Mouse (Mus musculus): ENCODE results near the gene Slc35d1.

Slc35d1 gene

GRCm38 (mm10) chr4:103214925-103215820 is at the start of gene Slc35d1:
Slc35d1 (minus strand) TSS chr4:103215164.
- peak; percentile 92 for DNase-seq (ENCODE audit: extremely low spot score, low spot score)

DNA sequence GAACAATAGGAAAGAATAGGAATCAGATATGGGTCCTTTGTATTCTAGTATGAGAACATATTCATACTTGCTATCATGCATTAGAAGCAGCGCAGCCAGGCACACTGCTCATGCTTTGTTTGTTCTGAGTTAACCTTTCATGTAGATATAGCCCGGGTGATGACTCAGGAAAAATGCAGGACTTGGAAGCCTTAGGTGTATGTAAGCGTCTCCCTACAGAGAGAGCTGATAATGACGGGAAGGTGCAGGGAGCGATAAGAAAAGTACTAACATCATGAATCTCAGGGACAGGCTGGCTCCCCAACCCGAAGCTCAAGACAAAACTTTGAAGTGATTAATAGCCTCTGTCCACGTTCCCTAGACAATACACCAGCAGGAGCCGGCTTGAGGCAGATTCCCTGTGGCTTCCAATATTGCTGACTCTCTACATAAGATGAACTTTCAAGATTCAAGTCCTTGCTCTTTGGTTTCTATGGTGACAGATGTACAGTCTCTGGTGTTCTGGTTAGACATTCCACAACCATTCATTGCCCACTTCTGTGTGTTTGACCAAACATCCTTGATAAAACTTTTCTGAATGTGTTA is 48.9 kb upstream of the Slc35d1 start:
- peak; percentile 34 for DNase-seq (ENCODE audit: extremely low spot score, low spot score)

DNA sequence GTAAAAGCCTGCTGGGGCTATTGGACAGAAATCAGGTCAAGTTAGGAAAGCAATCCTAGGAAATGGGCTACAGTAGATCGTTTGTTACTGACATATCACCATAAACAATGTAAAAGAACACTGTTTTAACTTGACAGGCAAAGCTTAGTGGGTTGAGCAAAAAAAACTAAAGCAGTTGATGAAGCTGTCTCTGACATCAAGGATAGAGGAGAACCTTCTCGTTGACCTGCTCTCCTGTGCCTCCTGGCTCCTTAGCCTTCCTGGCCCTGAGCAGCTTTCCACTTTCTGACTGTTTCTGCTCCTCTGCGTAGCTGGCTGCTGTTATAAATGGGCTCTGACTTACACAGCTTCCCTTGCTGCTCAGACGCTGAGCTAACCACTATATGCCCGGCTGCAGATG is 48.4 kb upstream of the Slc35d1 start:
- DNase-seq (ENCODE audit: extremely low spot score, low spot score), result no peak

GRCm38 (mm10) chr4:103258817-103259216 is 43.9 kb upstream of the Slc35d1 start:
- DNase-seq (ENCODE audit: extremely low spot score, low spot score), result no peak

DNA sequence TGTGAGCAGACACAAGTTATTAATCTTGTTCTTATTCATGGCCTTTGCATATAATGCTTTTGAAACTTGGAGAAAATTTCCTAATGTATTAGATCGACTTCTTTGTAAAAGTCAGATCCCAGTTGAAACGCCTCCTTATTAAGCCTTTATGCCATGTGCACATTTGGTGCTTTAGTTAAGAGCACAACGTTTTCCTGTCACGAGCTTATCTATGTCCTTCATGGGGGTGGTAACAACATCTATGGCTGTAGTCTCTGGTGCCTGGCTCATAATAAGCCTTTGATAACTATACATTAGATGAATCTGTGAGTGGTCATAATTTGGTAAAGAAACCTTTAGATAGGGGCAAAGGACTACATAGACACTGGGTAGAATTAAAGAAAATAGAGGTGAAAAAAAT is 38.9 kb upstream of the Slc35d1 start:
- DNase-seq (ENCODE audit: extremely low spot score, low spot score), result no peak

GRCm38 (mm10) chr4:103249436-103250085 is 34.6 kb upstream of the Slc35d1 start:
- DNase-seq (ENCODE audit: extremely low spot score, low spot score), result no peak

DNA sequence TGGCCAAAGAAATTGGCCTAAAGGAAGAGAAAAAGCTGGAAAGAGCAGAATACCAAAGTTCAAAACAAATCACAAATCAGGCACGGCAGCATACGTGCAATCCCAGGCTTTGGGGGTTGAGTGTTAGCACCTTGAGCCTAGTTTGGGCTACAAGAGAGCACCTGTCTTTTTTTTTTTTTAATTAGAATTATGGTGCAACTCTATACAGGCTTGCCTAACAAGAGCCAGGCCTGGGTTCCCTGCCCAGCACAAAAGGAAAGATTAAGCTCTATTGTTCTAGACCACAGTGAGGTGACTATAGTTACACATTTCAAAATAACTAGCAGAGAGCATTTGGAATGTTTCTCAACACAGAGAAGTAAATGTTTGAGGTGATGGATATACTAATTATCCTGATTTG is 32.8 kb upstream of the Slc35d1 start:
- DNase-seq (ENCODE audit: extremely low spot score, low spot score), result no peak

- no peak for DNase-seq (ENCODE audit: extremely low spot score, low spot score)
Observed at GRCm38 (mm10) chr4:103247249-103247648, 32.3 kb upstream of the Slc35d1 start.

- no peak for DNase-seq (ENCODE audit: extremely low spot score, low spot score)
Observed at GRCm38 (mm10) chr4:103232156-103232555, 17.2 kb upstream of the Slc35d1 start.

DNA sequence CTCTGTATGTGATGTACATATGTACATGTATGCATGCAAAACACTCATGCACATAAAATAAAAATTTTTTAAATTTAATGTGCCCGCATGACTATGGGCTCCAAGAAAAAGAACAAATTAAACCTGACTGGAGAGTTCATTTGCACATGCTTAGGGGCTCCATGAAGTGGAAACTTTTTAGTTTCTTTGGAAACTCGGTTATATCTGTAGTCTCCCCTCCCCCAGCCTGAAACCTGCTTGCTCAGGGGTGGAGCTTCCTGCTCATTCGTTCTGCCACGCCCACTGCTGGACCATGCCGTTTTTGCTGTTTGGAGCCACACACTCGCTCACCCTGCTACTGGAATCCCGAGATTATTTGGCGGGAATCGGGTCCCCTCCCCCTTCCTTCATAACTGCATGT is 7.9 kb upstream of the Slc35d1 start:
- no peak for DNase-seq (ENCODE audit: extremely low spot score, low spot score)

DNA sequence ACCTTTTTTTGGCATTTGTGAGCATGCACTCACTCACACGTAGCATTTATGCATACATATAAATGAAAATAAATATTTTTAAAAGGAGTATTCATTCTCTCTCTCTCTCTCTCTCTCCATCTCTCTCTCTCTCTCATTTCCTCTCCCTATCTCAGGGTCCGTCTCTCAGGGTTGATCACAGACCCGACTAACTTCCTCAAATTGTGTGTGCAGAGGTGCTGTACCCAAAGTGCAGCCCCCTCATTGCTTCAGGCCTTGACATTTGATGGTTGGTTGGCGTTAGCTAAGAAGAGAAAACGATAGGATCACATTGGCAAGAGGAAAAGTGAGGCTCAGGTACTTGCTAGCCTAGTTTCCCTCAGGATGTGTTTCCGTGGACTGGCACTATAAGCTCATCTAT is 6.8 kb upstream of the Slc35d1 start:
- DNase-seq (ENCODE audit: extremely low spot score, low spot score), result no peak

DNA sequence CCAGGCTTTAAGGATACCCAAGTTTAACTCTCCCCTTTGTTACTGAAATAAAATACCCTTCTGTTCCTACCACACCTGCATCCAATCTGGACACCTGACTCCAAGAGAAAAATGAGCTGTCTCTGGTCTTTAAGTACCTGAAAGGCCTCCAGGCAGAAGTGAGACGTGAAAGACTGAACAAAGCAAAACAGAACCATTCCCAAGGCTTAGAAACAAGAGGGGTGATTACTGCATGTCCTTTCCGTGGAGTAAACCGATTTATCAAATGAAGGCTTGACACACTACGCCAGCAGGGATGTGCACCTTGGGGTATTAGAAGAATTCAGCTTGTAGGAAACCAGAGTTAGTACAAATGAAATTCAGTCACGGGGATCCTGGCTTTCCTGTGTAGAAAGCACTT is 4.0 kb upstream of the Slc35d1 start:
- DNase-seq (ENCODE audit: extremely low spot score, low spot score), result no peak

DNA sequence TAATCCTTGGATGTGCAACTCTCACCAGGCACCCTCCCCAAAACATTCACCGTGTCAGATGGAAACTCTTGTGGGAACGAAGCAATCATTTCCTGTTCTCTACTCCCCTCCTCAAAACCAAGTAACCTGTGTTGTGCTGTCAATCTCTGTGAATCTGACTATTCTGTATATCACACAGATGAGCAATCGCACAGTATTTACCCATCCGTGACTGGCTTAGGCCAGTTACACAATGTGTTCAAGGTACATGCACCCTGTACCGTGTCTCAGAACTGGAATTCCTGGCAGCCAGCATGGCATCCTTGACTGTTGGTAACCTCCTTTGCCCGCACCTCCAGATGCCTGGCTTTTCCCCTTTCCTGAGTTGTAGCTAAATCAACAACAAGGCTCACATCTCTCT is 1.1 kb upstream of the Slc35d1 start:
- DNase-seq (ENCODE audit: extremely low spot score, low spot score), result no peak

DNA sequence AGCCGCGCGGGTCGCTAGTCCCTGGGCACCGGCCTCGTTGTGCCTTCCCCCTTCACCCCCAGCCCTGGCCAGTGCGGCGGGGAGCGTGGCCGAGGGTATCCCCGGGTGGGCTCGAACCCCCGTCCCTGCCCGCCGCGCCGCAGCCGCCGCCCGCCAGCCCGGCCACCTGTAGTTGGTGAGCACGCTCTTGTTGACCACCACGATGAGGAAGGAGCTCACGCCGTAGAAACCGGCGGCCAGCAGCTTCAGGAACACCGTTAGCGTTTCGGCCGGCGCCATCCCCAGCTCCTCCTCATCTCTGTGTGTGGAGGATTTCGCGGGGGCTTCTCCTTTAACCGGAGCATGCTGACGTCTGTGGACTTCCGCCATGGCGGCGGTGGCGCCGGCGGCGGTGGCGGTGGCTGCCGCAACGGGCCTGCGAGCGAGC is 453 bp downstream of the Slc35d1 start:
- DNase-seq (ENCODE audit: extremely low spot score, low spot score), result peak; percentile 83

DNA sequence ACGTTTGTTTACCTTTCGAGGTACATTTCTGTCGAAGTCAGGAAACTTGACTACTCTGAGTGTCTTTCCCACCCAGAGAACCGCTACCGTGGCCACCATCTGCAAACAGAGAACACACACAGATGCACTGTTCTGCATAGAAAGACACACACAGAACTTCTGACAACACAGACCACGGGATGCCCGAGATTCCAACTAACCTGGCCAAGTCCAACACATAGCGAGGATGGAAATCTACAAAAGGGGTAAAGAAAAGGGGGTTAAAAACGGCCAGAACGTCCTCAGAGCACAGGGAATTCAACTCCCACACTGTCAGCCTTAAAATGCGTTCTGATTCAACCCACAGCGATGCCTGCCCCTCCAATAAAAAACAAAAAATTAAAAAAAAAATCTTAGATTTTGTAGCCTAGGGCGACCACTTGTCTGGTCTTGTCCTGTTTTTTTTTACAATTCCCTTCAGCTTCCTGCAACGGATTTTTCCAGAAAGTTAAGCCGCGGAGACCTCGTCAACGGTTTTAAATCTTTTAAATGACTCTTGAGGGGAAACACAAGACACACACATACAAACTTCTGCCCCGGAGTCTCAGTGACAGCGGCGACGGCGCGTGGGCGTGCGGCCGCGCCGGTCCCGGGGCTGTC is 986 bp downstream of the Slc35d1 start:
- DNase-seq (ENCODE audit: extremely low spot score, low spot score), result peak; percentile 40

DNA sequence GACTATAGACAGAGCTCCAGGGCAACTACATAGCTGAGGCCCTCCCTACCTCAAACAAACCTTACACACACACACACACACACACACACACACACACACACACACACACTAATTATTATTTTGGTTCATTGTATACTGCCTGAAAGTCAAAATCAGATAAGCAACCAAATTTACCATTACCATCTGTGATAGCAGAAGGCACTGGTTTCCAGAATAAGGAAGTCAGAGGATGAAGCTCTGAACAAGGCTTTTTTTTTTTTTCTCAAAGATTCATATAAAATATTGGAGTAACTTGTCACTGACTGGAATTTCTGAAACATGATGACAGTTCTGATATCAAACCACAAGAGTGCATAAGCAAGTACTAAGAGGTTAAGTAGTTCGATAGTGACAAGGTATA is 6.4 kb downstream of the Slc35d1 start:
- DNase-seq (ENCODE audit: extremely low spot score, low spot score), result no peak

GRCm38 (mm10) chr4:103203646-103204045 is 11.3 kb downstream of the Slc35d1 start:
- no peak for DNase-seq (ENCODE audit: extremely low spot score, low spot score)

GRCm38 (mm10) chr4:103200046-103200445 is 14.9 kb downstream of the Slc35d1 start:
- no peak for DNase-seq (ENCODE audit: extremely low spot score, low spot score)

- no peak for DNase-seq (ENCODE audit: extremely low spot score, low spot score)
Observed at GRCm38 (mm10) chr4:103199086-103199485, 15.9 kb downstream of the Slc35d1 start.

DNA sequence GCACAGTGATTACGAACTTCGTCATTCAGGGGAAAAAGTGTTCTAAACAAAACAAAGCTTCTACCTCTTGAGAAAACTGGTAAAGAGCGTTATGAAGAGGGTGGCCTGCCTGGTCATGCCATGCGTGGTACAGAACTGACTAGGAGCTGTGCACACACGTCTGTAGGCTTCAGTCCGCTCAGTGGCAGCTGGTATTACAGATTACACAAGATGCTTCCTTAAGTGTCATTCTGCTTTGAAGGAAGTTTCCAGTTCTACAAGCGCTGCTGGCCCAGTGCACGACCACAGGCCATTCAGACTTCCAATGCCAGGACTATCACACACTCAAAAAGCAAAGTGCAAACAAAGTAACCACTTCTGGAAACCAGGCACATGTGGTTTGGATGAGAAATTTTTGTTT is 17.6 kb downstream of the Slc35d1 start:
- no peak for DNase-seq (ENCODE audit: extremely low spot score, low spot score)

DNA sequence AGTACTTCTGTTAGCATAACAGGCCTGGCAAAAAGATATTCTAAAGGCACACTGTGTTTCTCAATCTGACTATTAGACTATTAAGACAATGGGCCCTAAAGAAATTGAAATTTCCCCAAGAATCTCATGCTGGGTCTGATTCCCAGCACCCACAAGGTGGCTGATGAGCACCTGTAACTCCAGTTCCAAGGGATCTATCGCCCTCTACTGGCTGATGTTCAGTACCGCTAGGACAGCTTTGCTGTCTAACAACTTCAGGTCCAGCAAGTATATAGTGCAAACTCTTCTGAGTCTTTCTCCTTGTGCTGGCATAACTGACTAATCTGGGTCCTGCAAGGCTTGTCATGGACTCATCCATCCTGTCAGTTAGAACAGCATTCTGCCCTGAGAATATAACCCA is 22.5 kb downstream of the Slc35d1 start:
- DNase-seq (ENCODE audit: extremely low spot score, low spot score), result no peak
